Mouse (Mus musculus) adrenal gland, postnatal 25 days (tissue): ENCODE results near the gene Purb. TPM values are rescaled to one million over a fixed set of nuclear protein-coding genes. Genes with fewer than 3 reads are reported as not detected.

Experiments used
- DNase-seq: peaks from one replicate; pipeline ENCODE4 v3.0.0; 2021; ENCODE audit warnings: mixed read lengths
- long read RNA-seq: library from polyadenylated mRNA; stranded (forward); transcript quantifications from one replicate; pipeline ENCODE4 v2.0.0, GENCODE M21; 2021
- total RNA-seq: library from RNA; stranded (reverse); gene quantifications from 2 replicates; pipeline ENCODE4 v1.2.3, GENCODE M21; 2021

Gene Purb
- 72.5 and 73.5 TPM in 2 replicates for total RNA-seq
- long read RNA-seq, full-length matches to known transcripts: 220 of 221 reads
- long read RNA-seq, partial matches to known transcripts: 0 of 221 reads
- long read RNA-seq, other reads (novel, unspliced or antisense): 1 of 221 reads

DNA sequence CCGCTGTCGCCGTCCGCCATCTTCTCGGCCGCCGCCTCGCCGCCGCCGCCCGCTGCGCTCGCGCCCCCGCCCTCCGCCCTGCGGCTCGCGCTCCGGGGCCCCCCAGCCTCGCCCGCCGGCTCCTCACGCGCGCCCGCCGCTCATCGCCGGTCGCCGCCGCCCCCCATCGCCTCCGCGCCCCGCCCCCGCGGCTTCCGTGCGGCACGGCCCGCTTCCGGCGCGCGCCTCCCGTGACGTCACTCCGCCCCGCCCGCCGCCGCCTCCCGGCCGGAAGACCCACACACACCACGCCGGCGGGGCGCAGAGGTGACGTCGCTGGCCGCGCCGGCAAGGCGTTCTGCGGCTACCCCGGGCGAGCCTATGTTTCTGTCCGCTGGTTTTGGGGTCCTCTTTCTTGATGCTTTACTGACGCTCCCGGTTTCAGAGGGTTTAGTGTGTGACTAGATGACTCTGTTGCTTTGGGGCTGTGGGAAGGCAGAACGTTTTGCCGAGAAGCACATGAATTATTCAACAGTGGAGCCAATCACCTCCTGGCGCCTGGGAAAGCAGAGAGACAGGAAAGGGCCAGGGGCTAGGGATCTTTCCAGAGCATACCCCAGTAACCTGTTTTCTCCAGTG lies at the start of gene Purb:
TSS of gene Purb (minus strand) at position 51 of the 618 bp plus-strand sequence.
- DNase-seq: peak; percentile 95

DNA sequence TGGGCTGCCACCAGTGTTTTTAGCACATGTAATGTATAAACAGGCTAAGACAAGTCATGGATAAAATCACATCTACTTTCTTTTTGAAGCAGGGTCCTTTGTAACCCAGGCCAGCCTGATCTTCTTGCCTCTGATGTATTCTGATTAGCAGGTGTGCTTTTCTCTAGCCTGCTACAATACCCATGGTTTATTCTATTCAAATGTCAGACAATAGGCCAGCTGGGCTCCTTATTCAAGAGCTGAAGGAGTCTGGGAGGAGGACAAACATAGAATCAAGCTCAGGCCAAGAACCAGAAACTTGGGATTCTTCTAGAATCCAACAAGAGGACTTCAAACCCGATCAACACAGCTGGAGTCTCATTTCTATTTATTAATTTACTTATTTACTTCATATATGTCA lies 49.5 kb upstream of the Purb start:
- no peak for DNase-seq

DNA sequence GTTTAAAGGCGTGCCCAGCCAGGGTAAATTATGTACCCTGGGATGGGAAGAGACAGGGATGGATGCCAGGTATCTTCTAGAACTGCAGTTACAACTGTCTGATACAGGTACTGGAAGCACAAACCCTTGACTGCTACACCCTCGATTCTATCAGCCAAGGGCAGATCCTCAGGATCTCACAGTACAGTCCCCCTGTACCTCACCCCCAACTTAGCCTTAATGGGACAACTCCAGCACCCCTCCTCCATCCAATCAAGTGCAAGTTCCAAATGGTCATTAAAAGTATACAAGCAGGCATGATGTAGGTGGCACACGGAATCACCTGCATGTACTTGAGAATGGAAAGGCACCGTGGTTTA lies 49.1 kb upstream of the Purb start:
- no peak for DNase-seq

DNA sequence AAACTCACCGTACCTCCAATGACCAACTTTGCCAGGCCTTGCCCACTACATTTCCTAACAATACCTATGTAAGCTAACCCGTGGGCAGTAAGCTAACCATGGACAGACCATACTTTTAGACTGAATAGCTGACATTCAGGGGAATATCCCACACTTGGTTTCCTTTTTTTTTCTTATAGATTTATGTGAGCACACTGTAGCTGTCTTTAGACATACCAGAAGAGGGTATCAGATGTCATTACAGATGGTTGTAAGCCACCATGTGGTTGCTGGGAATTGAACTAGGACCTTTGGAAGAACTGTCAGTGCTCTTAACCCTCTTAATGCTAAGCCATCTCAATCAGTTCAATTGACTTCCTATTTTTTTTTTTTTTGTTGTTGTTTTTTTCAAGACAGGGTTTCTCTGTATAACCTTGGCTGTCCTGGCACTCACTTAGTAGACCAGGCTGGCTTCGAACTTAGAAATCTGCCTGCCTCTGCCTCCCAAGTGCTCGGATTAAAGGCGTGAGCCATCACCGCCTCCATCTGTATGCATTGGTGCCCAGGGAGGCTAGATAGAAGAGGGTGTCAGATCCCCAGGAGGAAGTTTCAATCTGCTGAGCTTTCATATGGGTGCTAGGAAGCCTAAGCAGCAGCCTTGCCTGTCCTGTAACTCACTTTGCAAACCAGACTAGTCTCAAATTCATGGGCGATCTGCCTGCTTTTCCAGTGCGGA lies 48.6 kb upstream of the Purb start:
- no peak for DNase-seq

DNA sequence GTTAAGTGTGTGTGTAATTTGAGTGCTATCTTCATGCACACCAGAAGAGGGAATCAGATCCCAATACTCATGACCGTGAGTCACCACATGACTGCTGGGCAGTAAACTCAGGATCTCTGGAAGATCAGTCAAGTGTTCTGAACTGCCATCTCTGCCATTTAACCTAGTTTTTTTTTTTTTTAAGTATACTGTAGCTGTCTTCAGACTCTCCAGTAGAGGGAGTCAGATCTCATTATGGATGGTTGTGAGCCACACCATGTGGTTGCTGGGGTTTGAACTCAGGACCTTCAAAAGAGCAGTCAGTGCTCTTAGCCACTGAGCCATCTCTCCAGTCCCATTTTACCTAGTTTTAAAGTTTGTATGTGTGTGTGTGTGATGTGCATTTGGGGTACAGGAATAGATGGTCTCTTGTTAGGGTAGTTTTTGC lies 48.0 kb upstream of the Purb start:
- no peak for DNase-seq

DNA sequence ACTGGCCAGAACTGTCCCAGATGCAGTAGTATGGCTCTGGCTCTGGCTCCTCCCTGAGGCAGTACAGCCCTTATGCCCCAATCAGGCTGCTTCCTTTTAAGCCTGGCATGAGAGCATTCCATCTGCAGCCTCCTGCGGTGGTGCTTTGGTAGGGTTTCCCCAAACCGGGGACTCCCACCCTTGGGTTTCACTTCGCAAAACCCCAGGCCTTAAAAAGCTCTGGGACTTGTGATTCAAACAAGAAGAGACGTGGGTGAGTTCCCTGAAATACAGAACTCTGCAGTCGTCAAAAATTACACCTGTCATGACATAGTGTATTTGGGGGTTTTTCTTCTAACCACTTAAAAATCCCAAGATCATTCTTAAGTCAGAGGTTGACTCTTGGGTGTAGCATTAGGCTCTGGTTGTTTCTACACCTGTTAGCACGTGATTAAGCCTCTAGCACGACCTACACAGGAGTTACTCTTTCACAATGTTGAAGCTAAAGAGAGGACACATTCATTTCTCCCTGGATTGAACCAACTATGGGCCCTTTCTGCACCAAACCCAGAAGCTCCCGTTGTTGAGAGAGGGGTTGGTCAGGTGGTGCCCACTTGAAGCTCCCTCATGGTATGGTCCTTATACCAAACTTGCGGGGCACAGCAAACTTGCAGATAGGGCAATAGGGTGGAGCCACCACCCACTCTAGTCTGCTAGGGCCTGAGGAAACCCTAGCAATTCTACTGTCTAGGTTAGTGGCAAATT lies 47.2 kb upstream of the Purb start:
- DNase-seq: no peak

DNA sequence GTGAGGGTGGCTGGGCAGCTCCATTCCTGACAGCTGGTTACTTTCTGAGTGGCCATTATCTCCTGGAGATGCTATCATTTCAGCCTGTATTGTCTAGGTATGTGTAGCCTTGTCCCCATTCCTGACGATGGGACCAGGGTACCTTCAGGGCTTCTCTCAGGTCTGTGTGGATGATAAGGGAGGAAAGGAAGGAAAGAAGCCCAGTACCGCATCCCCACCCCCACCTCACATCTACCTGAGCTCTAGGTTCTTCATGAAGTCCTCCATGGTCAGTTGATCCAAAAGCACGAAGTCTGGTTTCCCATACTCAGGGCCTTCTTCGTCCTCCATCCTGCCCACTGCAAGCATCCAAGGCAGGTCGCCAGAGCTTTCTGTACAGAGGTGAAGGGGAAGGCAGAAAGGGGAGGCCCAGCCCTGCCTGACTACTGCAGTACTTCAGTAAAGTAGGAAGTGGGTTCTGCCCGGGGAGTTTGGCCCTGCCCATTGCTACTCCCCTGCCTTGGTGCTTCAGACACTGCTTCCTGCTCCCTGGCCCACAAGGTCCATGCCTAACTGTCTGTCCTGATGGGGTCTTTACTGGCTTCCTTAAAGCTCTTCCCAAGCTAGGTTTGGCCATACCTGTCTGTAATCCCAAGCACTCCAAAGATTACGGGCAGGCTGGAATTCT lies 44.9 kb upstream of the Purb start, which contains the start of gene Myo1g:
TSS of gene Myo1g (minus strand) at position 459 of the 667 bp plus-strand sequence.
- no peak for DNase-seq

DNA sequence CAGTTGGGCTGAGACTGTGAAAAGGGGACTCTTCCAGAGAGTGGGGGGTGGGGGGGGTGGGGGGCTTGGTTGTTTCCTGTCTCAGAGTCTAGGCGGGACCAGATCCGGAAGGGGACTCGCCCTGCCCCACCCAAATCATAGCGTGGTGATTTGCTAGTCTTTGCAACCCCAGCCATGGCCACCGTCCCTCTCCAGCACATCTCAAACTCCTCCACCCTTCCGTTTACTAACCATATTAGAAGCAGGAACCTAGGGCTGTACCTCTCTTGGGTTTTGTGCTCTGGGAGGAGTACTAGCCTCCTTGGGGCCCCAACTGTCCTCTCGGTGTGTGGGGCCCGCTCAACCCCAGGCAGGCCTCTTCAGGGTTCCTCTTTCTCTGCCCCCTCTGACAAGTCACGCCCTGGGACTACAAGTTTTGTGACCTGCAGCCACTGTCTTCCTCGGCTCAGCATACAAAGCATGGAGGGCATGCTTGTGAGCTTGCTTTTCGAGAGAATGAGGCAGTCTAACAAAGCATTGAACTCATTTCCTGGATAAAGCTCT lies 43.8 kb upstream of the Purb start:
- DNase-seq: no peak

DNA sequence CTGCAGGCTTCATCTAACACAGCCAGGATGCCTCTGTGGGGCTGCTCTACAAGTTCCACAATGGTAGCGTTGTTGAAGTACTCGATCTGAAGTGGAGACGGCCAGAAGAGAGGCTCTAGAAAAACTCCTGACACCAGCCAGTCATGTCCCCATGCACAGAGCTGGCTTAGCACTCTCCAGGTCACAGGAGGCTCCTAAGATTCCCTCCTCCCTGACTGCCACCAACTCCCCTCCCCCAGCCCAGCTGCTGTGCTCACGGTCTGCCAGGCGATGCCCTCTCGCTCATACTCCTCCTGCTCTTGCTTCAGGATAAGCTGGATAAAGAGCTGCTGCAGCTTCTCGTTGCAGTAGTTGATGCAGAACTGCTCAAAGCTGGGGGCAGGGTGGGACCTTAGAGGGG lies 39.1 kb upstream of the Purb start:
- DNase-seq: no peak

DNA sequence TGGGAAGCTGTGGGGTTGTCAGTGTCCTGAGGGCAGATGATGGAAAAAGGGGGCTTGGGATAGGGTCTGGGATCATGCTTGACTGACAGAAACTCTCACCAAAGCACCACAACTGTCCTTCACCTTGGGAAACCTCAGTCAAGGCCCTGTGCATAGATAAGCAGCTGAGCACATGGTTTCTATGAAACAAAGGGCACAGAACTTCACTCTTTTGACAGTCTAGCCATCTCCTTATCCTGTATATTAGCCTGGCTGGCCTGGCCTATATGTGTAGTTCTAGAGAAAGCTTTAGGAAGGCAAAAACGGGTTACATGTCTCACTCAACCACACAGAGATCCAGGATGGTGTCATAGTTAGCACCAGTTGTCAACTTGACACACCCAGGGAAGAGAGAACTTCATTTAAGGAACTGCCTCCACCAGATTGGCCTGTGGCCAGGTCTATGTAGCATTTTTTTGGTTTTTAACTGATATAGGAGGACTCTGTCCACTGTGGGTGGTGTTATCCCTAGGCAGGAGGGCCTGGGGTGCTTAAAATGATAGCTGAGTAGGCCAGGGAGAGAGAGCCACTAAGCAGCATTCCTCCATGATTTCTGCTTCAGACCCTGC lies 32.7 kb upstream of the Purb start:
- no peak for DNase-seq

DNA sequence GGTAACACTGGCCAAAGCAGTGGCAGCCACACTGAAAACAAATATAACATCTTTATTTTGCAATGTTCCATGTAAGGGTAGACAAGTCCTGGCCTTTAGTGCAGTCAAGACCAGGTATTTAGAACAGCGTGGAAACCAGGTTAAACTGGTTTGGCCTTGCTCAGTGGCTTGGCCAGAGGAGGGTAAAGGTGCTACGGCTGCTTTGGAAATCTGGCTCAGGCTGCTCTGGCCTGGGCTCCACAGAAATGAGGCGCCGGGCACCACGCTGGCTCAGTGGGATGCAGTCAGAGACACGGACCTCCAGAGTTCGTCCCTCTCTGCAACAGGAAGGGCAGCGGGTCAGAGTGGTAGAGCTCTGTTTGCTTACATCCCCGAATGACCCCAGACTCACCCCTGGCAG lies 30.8 kb upstream of the Purb start:
- no peak for DNase-seq

DNA sequence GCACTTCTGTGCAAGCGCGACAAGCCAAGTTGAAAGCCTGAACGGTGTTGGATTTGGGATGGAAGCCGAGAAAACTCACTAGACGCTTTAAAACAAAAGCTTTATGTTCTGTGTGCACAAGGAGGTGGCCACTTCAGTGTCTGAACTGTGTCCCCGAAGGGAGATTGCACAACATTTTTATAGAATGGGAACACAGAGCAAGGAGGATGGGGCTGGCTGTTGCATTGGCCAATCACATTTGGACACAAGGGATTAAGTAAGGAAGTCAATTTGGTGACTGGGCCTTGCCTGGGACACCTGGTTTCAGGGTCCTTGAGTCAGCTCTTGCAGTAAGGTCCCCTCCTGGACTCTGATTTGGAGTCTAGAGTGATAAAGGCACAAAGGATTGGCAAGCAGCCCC lies 29.0 kb upstream of the Purb start:
- DNase-seq: no peak

DNA sequence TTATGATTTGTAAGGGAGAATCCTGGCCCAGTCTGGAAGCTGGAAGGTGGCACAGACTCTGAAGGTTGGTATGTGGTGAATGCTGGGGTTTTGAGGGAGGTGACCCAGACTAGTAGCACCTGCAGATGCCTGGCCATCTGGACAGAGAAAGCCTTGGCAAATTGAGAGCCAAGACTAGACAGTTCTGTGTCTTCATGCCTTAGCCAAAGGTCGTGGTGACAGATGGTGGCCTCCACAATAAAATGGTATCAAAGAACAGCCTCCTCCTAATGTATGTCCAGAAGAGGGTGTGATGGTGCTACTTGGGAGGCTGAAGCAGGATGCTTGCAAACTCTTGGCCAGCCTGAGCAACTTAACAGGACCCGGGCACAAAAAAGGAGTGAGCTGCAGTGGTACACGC lies 28.5 kb upstream of the Purb start:
- DNase-seq: no peak

DNA sequence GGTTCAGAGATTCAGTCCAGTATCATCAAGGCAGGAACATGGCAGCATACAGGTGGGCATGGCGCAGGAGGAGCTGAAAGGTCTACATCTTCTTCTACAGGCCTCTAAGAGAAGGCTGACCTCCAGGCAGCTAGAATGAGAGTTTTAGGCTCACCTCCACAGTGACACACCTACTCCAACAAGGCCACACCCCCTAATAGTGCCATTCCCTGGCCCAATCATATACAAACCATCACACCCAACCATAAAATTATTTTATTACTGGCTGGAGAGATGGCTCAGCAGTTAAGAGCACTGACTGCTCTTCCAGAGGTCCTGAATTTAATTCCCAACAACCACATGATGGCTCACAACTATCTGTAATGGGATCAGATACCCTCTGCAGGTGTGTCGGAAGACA lies 26.8 kb upstream of the Purb start:
- DNase-seq: no peak

DNA sequence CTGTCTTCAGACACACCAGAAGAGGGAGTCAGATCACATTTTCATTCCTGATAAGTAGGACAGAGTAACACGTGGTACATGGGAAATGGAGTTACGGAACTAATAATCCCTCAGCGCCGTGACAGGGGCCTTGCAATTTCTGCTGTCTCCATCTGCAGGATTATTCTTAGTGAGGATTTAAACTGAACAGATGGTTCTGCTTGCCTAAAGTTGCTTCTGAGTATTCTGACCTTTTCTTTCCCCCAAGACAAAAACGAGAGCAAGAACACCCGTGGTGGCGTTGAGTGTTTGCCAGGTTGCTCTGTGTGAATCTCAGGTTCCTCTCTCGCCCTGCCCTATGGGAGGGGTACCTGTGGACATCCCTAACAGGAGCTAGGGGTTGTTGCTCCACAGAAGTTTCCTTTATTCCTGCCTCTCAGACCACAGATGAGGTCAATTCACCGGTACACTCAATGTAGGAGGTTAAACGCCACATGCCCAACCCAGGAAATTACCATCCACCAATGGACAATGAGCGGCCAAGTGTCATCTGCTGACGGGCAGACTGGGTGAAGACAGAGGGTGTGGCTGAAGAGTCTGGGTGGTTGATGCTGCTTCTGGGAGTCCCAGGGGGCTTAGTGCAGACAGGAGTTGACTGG lies 21.7 kb upstream of the Purb start:
- DNase-seq: no peak

DNA sequence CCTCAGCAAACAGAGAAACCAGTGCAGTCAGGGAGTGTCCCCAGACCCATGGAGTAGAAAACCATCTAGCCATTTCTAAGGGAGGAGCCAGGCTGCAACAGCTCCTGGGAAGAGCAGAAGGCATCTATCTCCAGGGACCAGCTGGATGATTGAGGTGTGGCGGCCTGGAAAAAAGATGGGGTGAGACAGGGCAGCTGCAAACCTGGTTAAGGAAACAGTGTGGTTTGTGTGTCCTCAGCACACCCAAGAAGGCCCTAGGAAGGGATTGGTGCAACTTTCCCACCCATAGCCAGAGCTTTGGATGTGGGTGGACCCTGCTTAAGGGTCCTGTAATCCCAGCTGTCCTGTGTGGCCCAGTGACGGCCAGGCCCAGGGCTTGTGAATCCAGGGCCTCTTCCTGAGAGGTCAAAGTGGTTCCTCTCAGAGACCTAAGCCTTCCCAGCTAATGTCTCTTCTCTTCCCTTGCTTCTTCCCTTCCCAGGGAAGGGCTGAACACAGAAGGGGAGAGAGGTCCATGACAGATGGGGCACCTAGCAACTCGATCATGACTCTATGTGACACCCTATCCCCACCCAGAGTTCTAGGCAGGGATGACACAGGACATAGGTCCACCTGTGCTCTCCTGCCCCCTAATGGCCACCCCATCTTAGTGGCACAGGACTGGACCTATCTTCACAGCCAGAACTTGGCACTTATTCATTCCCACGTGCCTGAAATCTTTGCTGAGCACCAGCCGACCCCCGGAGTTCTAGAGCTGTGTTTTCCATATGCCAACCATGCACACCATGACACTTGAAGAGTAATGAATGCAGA lies 14.2 kb upstream of the Purb start:
- DNase-seq: peak; percentile 54

DNA sequence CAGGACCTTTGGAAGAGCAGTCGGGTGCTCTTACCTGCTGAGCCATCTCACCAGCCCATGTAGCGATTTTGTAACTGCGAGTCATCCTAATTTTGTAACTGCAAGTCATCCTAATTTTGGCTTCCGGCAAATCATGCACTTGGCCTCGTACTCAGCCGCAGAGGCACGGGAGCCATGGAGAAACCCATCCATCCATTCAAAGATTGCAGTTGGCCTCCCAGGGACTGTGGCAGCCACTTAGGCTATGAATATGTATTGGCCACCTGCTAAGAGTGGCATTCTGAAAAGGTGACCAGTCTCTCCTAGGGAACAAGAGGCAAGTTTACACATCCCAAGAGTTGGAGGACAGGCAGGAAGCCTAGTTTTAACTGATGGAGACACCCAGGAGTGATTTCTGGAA lies 13.5 kb upstream of the Purb start:
- no peak for DNase-seq

DNA sequence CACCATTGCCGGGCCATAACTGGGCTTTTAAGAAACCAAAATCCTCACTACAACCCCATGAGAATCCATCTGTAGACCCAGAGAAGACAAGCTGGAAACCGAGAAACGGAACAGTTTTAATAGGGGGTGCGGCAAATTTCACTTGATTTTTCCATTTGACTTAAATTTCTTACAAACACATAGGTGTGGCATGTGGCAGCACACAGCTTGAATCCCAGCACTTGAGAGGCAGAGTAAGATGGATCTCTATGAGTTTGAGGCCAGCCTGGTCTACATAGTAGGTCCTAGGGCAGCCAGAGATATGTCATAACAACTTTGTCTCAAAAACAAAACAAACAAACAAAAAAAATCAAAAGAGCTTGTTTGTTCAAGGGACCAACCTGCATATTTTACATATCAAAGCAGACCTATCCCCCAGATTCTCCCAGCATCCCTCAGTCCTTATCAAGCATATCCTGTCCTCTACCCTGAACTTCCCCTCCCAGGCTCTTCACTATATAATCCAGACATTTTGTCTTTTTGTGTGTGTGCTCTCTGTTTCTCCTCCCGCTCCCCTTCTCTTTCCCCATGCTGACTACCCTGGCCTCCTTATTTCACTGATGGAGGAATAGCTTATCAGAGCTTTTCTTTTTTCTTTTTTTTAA lies 12.4 kb upstream of the Purb start:
- no peak for DNase-seq

DNA sequence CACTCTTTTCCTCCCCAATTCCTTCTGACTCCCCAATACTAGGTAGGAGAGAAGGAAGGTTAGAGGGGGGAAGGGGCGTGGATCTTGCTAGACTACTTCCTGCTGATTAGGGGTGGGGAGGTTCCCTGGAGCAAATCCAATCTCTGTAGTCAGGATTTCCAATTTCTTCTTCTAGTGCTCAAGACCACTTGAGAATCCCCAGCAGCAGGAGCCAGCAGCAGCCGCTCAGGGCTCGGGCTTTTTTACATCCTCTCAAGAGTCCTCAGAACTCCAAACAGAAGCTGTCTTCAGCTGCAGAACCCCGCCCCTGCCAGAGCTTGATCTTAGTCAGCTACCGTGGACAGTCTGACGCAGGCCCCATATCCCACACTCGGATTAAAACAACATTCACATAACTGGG lies 11.8 kb upstream of the Purb start:
- no peak for DNase-seq

DNA sequence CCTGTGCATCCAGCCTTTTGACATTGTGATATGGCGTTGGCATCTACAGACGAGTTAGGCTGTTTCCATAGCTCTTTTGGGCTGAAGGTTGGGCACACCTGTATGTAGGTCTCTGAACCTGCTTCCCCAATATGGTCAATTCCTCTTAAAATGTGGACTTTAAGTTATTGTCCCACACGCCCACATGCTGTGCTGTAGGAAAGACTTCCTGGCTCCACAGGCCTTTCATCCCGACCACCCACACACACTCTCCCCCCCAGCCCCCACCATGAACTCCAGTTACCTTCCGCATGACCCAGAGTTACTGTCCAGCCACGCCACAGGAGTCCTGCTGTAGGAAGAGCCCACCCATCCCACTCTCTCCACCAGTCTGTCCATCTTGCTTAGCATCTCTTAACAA lies 11.2 kb upstream of the Purb start:
- DNase-seq: no peak
